8 mouse cellular contexts compared by ENCODE assay signal in the genomic region with DNA sequence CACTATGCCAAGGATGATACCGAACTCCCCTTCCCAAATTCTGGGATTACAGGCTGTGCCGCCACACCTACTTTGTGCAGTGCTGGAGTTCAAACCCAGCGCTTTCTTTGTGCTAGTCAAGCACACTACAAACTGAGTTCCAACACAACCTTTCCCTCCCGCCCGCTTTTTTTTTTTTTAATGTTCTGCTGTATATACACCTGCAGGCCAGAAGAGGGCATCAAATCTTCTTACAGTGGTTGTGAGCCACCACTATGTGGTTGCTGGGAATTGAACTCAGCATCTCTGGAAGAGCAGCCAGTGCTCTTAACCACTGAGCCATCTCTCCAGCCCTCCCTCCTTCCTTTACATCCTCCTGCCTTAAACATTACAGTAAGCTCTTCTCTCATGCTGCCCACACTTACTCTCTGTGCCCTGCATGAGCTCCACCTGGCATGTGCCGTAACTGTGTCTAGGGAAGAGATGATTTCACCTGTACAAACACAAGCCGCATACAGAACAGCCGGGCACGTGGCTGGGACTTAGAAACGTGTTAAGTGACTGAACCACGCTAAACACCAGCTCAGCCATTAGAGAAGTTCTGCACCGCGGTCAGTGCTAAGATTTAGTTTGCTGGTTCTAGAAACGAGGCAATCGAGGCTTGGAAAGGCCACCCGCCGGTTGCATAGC. TPM values are rescaled to one million over a fixed set of nuclear protein-coding genes. Genes with fewer than 3 reads are reported as not detected.
DNase-seq lines count a peak whose midpoint lies in the region; ATAC-seq and TF ChIP-seq lines count a peak whose summit lies in the region.

No protein-coding gene starts in this region.

- H3K9ac ChIP-seq in kidney, embryonic 16.5 days (replicated peaks; ENCODE audit: low read length), result peak overlapping the region; percentile 37
- H3K9ac ChIP-seq in forebrain, postnatal 0 days, result no peak overlapping the region
- H3K9ac ChIP-seq in liver, embryonic 14.5 days (replicated peaks), result peak overlapping the region; percentile 9; the same call in 1 of the 2 replicates
- no peak overlapping the region for H3K9ac ChIP-seq in stomach, embryonic 15.5 days

- peak; percentile 56 for TF ChIP-seq CTCF in forebrain, postnatal 0 days (IDR thresholded peaks at IDR 0.05; ENCODE audit: low read depth)
- peak; percentile 60 for TF ChIP-seq CTCF in liver, embryonic 14.5 days (IDR thresholded peaks at IDR 0.05; ENCODE audit: low read depth)

- H3K4me3 ChIP-seq in kidney, embryonic 16.5 days (ENCODE audit: low read length), result peak overlapping the region; percentile 34
- peak overlapping the region; percentile 17; the same call in 1 of the 2 replicates for H3K4me3 ChIP-seq in forebrain, postnatal 0 days (ENCODE audit: low read depth, low read length)
- H3K4me3 ChIP-seq in liver, embryonic 14.5 days (ENCODE audit: insufficient read depth in 1 of 2, low read depth in 2 of 2, low read length in 2 of 2), result peak overlapping the region; percentile 33 to 50; a peak in 3 of 4 replicates
- H3K4me3 ChIP-seq in stomach, embryonic 15.5 days (replicated peaks), result peak overlapping the region; percentile 26

- H3K27me3 ChIP-seq in kidney, embryonic 16.5 days (ENCODE audit: insufficient read depth, low read length), result no peaks in the 10 kb centered on the region
- no peaks in the 10 kb centered on the region for H3K27me3 ChIP-seq in forebrain, postnatal 0 days (ENCODE audit: insufficient read depth, low read length)
- H3K27me3 ChIP-seq in liver, embryonic 14.5 days (ENCODE audit: control insufficient read depth, insufficient read depth, low read length), result no peaks in the 10 kb centered on the region
- H3K27me3 ChIP-seq in stomach, embryonic 15.5 days (replicated peaks), result no peaks in the 10 kb centered on the region

- no peak for DNase-seq in kidney, postnatal 10 days
- DNase-seq in NIH3T3 (ENCODE audit: low read depth), result peak; percentile 54
- DNase-seq in forebrain, postnatal 0 days, result peak; percentile 32
- DNase-seq in liver, embryonic 14.5 days (ENCODE audit: low read depth in 3 of 3, low spot score in 3 of 3), result no peak
- DNase-seq in right cerebral cortex, postnatal 10 days (ENCODE audit: low spot score in 2 of 2), result no peak
- no peak for DNase-seq in cerebellum, adult 8-10 months

- peak overlapping the region; percentile 48 for H3K4me2 ChIP-seq in kidney, embryonic 16.5 days (replicated peaks; ENCODE audit: low read depth, low read length)
- H3K4me2 ChIP-seq in forebrain, postnatal 0 days (ENCODE audit: low read depth), result peak overlapping the region; percentile 45
- H3K4me2 ChIP-seq in liver, embryonic 14.5 days (ENCODE audit: low read depth), result peak overlapping the region; percentile 68
- peak overlapping the region; percentile 57 for H3K4me2 ChIP-seq in stomach, embryonic 15.5 days

- peaks cover 4% of the 10 kb centered on the region for H3K4me1 ChIP-seq in kidney, embryonic 16.5 days (ENCODE audit: insufficient read depth, low read length)
- no peaks in the 10 kb centered on the region for H3K4me1 ChIP-seq in forebrain, postnatal 0 days (ENCODE audit: insufficient read depth)
- H3K4me1 ChIP-seq in liver, embryonic 14.5 days (replicated peaks; ENCODE audit: control insufficient read depth in 2 of 2, insufficient read depth in 2 of 2, low read length in 1 of 2), result peaks cover 0 to 3% of the 10 kb centered on the region in 2 experiments; a peak in 2 of 4 replicates
- H3K4me1 ChIP-seq in stomach, embryonic 15.5 days, result 0 out of 2 replicates have a peak, but pooled peaks cover 2% of the 10 kb centered on the region

- no peak for TF ChIP-seq EP300 in liver, embryonic 14.5 days (IDR thresholded peaks at IDR 0.05; ENCODE audit: low read depth)

- no peaks in the 10 kb centered on the region; the same call in 1 of the 2 replicates for H3K36me3 ChIP-seq in kidney, embryonic 16.5 days (ENCODE audit: insufficient read depth, low read length)
- no peaks in the 10 kb centered on the region for H3K36me3 ChIP-seq in forebrain, postnatal 0 days (ENCODE audit: insufficient read depth)
- no peaks in the 10 kb centered on the region for H3K36me3 ChIP-seq in liver, embryonic 14.5 days (replicated peaks; ENCODE audit: control insufficient read depth, insufficient read depth, low read depth)
- 0 out of 2 replicates have a peak, but pooled peaks cover 3% of the 10 kb centered on the region for H3K36me3 ChIP-seq in stomach, embryonic 15.5 days

- no peak overlapping the region for H3K27ac ChIP-seq in kidney, embryonic 16.5 days (ENCODE audit: low read length)
- no peak overlapping the region for H3K27ac ChIP-seq in forebrain, postnatal 0 days (ENCODE audit: low read depth, low read length)
- no peak overlapping the region for H3K27ac ChIP-seq in liver, embryonic 14.5 days
- H3K27ac ChIP-seq in stomach, embryonic 15.5 days, result no peak overlapping the region

- H3K9me3 ChIP-seq in kidney, embryonic 16.5 days (ENCODE audit: low read length), result no peaks in the 10 kb centered on the region
- no peaks in the 10 kb centered on the region for H3K9me3 ChIP-seq in forebrain, postnatal 0 days (ENCODE audit: low read length)
- no peaks in the 10 kb centered on the region for H3K9me3 ChIP-seq in liver, embryonic 14.5 days (ENCODE audit: control insufficient read depth, low read length)
- no peaks in the 10 kb centered on the region for H3K9me3 ChIP-seq in stomach, embryonic 15.5 days

- peak; percentile 20; the same call in 1 of the 2 replicates for ATAC-seq in kidney, embryonic 16.5 days (ENCODE audit: low FRiP score, low TSS enrichment)
- ATAC-seq in forebrain, postnatal 0 days, result peak; percentile 38; the same call in 1 of the 2 replicates
- ATAC-seq in liver, embryonic 14.5 days (ENCODE audit: insufficient read depth), result no peak; the same call in 1 of the 2 replicates
- peak; percentile 20; the same call in 1 of the 2 replicates for ATAC-seq in stomach, embryonic 15.5 days (ENCODE audit: insufficient read depth, low FRiP score, low read depth)

- WGBS in kidney, embryonic 16.5 days, result 49% methylated on average over 17 of the region's 17 CpGs
- WGBS in forebrain, postnatal 0 days, result 46% methylated on average over 17 of the region's 17 CpGs
- WGBS in liver, embryonic 14.5 days (ENCODE audit: insufficient replicate concordance), result 39% methylated on average over 17 of the region's 17 CpGs
- 39% methylated on average over 17 of the region's 17 CpGs for whole genome bisulfite sequencing in stomach, embryonic 15.5 days

RNA-seq across cellular contexts. Expression of a gene that starts 13.2 kb away (rescaled TPM):
- 28.1 and 31.5 TPM in 2 replicates for polyA plus RNA-seq in kidney, embryonic 16.5 days (2015; fragmentation: Nextera tagmentation; extraction: Ambion mirVana)
- 3.8 and 4.2 TPM in 2 replicates for total RNA-seq in forebrain, postnatal 0 days (2014; rRNA removed)
- polyA plus RNA-seq in forebrain, postnatal 0 days (2015; fragmentation: Nextera tagmentation; extraction: Ambion mirVana), result 5.6 and 7.9 TPM in 2 replicates
- polyA plus RNA-seq in liver, embryonic 14.5 days (2012; rRNA removed), result 4.0 and 4.1 TPM in 2 replicates
- polyA plus RNA-seq in liver, embryonic 14.5 days (2014; fragmentation: Nextera tagmentation; extraction: Ambion mirVana), result 8.2 and 9.9 TPM in 2 replicates
- polyA plus RNA-seq in stomach, embryonic 15.5 days (2015; fragmentation: Nextera tagmentation; extraction: Ambion mirVana), result 13.7 and 14.1 TPM in 2 replicates

RNA-seq across cellular contexts. Expression of a gene that starts 35.8 kb away (rescaled TPM):
- 26.5 and 28.1 TPM in 2 replicates for polyA plus RNA-seq in kidney, embryonic 16.5 days (2015; fragmentation: Nextera tagmentation; extraction: Ambion mirVana)
- total RNA-seq in forebrain, postnatal 0 days (2014; rRNA removed), result 27.0 and 34.5 TPM in 2 replicates
- 3.6 and 7.9 TPM in 2 replicates for polyA plus RNA-seq in forebrain, postnatal 0 days (2015; fragmentation: Nextera tagmentation; extraction: Ambion mirVana)
- 9.1 and 9.2 TPM in 2 replicates for polyA plus RNA-seq in liver, embryonic 14.5 days (2012; rRNA removed)
- 7.0 and 7.7 TPM in 2 replicates for polyA plus RNA-seq in liver, embryonic 14.5 days (2014; fragmentation: Nextera tagmentation; extraction: Ambion mirVana)
- polyA plus RNA-seq in stomach, embryonic 15.5 days (2015; fragmentation: Nextera tagmentation; extraction: Ambion mirVana), result 16.7 and 20.9 TPM in 2 replicates

RNA-seq across cellular contexts. Expression of a gene that starts 36.0 kb away (rescaled TPM):
- polyA plus RNA-seq in kidney, embryonic 16.5 days (2015; fragmentation: Nextera tagmentation; extraction: Ambion mirVana), result 6.4 and 6.8 TPM in 2 replicates
- 48.2 and 61.0 TPM in 2 replicates for total RNA-seq in forebrain, postnatal 0 days (2014; rRNA removed)
- 19.9 and 26.3 TPM in 2 replicates for polyA plus RNA-seq in forebrain, postnatal 0 days (2015; fragmentation: Nextera tagmentation; extraction: Ambion mirVana)
- 2.4 and 2.7 TPM in 2 replicates for polyA plus RNA-seq in liver, embryonic 14.5 days (2012; rRNA removed)
- polyA plus RNA-seq in liver, embryonic 14.5 days (2014; fragmentation: Nextera tagmentation; extraction: Ambion mirVana), result 0.66 and 1.0 TPM in 2 replicates
- polyA plus RNA-seq in stomach, embryonic 15.5 days (2015; fragmentation: Nextera tagmentation; extraction: Ambion mirVana), result 5.1 and 6.1 TPM in 2 replicates

RNA-seq across cellular contexts. Expression of a gene that starts 55.5 kb away (rescaled TPM):
- polyA plus RNA-seq in kidney, embryonic 16.5 days (2015; fragmentation: Nextera tagmentation; extraction: Ambion mirVana), result 70.3 and 74.8 TPM in 2 replicates
- total RNA-seq in forebrain, postnatal 0 days (2014; rRNA removed), result 43.6 and 45.7 TPM in 2 replicates
- 102 and 104 TPM in 2 replicates for polyA plus RNA-seq in forebrain, postnatal 0 days (2015; fragmentation: Nextera tagmentation; extraction: Ambion mirVana)
- 7.5 and 9.4 TPM in 2 replicates for polyA plus RNA-seq in liver, embryonic 14.5 days (2012; rRNA removed)
- 17.7 and 19.1 TPM in 2 replicates for polyA plus RNA-seq in liver, embryonic 14.5 days (2014; fragmentation: Nextera tagmentation; extraction: Ambion mirVana)
- polyA plus RNA-seq in stomach, embryonic 15.5 days (2015; fragmentation: Nextera tagmentation; extraction: Ambion mirVana), result 37.9 and 38.0 TPM in 2 replicates

RNA-seq across cellular contexts. Expression of a gene that starts 55.8 kb away (rescaled TPM):
- polyA plus RNA-seq in kidney, embryonic 16.5 days (2015; fragmentation: Nextera tagmentation; extraction: Ambion mirVana), result 0.28 and 0.29 TPM in 2 replicates
- 37.5 and 40.5 TPM in 2 replicates for total RNA-seq in forebrain, postnatal 0 days (2014; rRNA removed)
- polyA plus RNA-seq in forebrain, postnatal 0 days (2015; fragmentation: Nextera tagmentation; extraction: Ambion mirVana), result 6.8 and 8.7 TPM in 2 replicates
- 0.16 and 0.22 TPM in 2 replicates for polyA plus RNA-seq in liver, embryonic 14.5 days (2012; rRNA removed)
- polyA plus RNA-seq in liver, embryonic 14.5 days (2014; fragmentation: Nextera tagmentation; extraction: Ambion mirVana), result 0.04 and 0.05 TPM in 2 replicates
- polyA plus RNA-seq in stomach, embryonic 15.5 days (2015; fragmentation: Nextera tagmentation; extraction: Ambion mirVana), result 0.06 and 0.14 TPM in 2 replicates

Comparison
In these comparisons a context has a peak if more than half of its experiments do, and no peak if none do; other contexts are left out.
1. H3K9ac ChIP-seq: peak in kidney, embryonic 16.5 days (single experiment) and liver, embryonic 14.5 days (single experiment); none in forebrain, postnatal 0 days (single experiment) and stomach, embryonic 15.5 days (single experiment).
2. DNase-seq: peak in NIH3T3 (single experiment) and forebrain, postnatal 0 days (single experiment); none in kidney, postnatal 10 days (single experiment), liver, embryonic 14.5 days (0 of 3), right cerebral cortex, postnatal 10 days (0 of 2) and cerebellum, adult 8-10 months (single experiment).
3. Peak in every context shown above with its lines, with median percentiles within 50 percentile points of each other: H3K4me2 ChIP-seq and H3K4me3 ChIP-seq.